Mouse (Mus musculus) cerebellum, adult 2 months (tissue): ENCODE data around the gene Ovca2. TPM values are rescaled to one million over a fixed set of nuclear protein-coding genes. Genes with fewer than 3 reads are reported as not detected.

Experiments
- DNase-seq, 2 experiments: peaks; one replicate each; pipeline ENCODE4 v3.0.0; 2021
- H3K27ac ChIP-seq: fragments of 200-500 bp; 2 replicates; pipeline ENCODE4 v1.5.1; 2012; ENCODE audit warnings: low read length, control low read depth, inconsistent platforms; ENCODE audit not compliant: insufficient read depth
- H3K27me3 ChIP-seq: fragments of 200-500 bp; 2 replicates; pipeline ENCODE4 v1.6.1; 2012; ENCODE audit warnings: inconsistent platforms, mild to moderate bottlenecking, low read length, moderate library complexity; ENCODE audit not compliant: control insufficient read depth, insufficient read depth
- H3K4me1 ChIP-seq: fragments of 200-500 bp; 2 replicates; pipeline ENCODE4 v1.6.1; 2011; ENCODE audit warnings: low read length; ENCODE audit not compliant: control insufficient read depth, insufficient read depth
- H3K4me3 ChIP-seq: fragments of 200-500 bp; replicated peaks from 2 replicates; pipeline ENCODE3; 2011; ENCODE audit warnings: mild to moderate bottlenecking, low read depth, low read length, control low read depth; ENCODE audit not compliant: insufficient read depth
- CTCF ChIP-seq: fragments of 200-500 bp; IDR thresholded peaks from 2 replicates; pipeline ENCODE4 v1.5.1; 2011; ENCODE audit warnings: low read depth, mild to moderate bottlenecking, control low read depth, low read length, moderate library complexity, borderline replicate concordance; ENCODE audit not compliant: insufficient read depth
- POLR2A ChIP-seq: fragments of 200-500 bp; IDR thresholded peaks from 2 replicates; pipeline ENCODE4 v1.6.1; 2011; ENCODE audit warnings: low read length, control low read depth, borderline replicate concordance; ENCODE audit not compliant: insufficient read depth
- WGBS: fragments of 180-500 bp; shearing (Covaris S2); methylation state at CpG from one replicate; pipeline ENCODE4 v1.1.7; 2018; 5-methylcytosine and 5-hydroxymethylcytosine counted together
- polyA plus RNA-seq: library from polyadenylated mRNA; depleted of rRNA; stranded (reverse); fragments of >200 nt; gene quantifications from 2 replicates; pipeline ENCODE4 v1.2.3, GENCODE M21; 2012; rRNA removed

The Ovca2 gene
- polyA plus RNA-seq, result 15.3 and 16.3 TPM in 2 replicates

- under 1% methylated on average over 33 of the region's 33 CpGs for WGBS
- TF ChIP-seq POLR2A, result peak; percentile 88
- peak; percentile 92 for TF ChIP-seq CTCF
- Histone ChIP-seq H3K27ac (peak within 1 kb of the TSS; percentile 54; the same call in 1 of the 2 replicates), H3K27me3 (no peaks in the 10 kb centered on the region), H3K4me3 (peak within 1 kb of the TSS; percentile 62), H3K4me1 (peaks cover 5% of the 10 kb centered on the region; the same call in 1 of the 2 replicates)
- DNase-seq, result peak; percentile 89 to 92
Measured at GRCm38 (mm10) chr11:75178672-75179208, at the start of gene Ovca2. Gene Ovca2, minus strand, starts transcription at chr11:75178835.

GRCm38 (mm10) chr11:75227632-75228031, 49.0 kb upstream of the Ovca2 start:
- H3K27ac ChIP-seq, result no peak overlapping the region
- WGBS, result 36% methylated on average over 3 of the region's 3 CpGs
- no peak for TF ChIP-seq POLR2A
- TF ChIP-seq CTCF, result no peak

GRCm38 (mm10) chr11:75224835-75225234, 46.2 kb upstream of the Ovca2 start:
- Histone ChIP-seq H3K27me3 (no peaks in the 10 kb centered on the region), H3K27ac (no peak overlapping the region), H3K4me1 (peaks cover 35% of the 10 kb centered on the region), H3K4me3 (no peak overlapping the region)
- TF ChIP-seq CTCF (no peak), POLR2A (no peak)
- WGBS, result 86% methylated on average over 4 of the region's 4 CpGs
- DNase-seq, result no peak

More at GRCm38 (mm10) chr11:75227632-75228031, 49.0 kb upstream of the Ovca2 start:
- H3K27me3 ChIP-seq, result no peaks in the 10 kb centered on the region
- H3K4me3 ChIP-seq, result no peak overlapping the region
- DNase-seq, result no peak
- peaks cover 44% of the 10 kb centered on the region for H3K4me1 ChIP-seq

GRCm38 (mm10) chr11:75224062-75224461, 45.4 kb upstream of the Ovca2 start:
- DNase-seq, result no peak
- TF ChIP-seq POLR2A (no peak), CTCF (no peak)
- no peaks in the 10 kb centered on the region for H3K27me3 ChIP-seq
- peaks cover 28% of the 10 kb centered on the region for H3K4me1 ChIP-seq
- no peak overlapping the region for H3K27ac ChIP-seq
- H3K4me3 ChIP-seq, result no peak overlapping the region
- 39% methylated on average over 12 of the region's 12 CpGs for WGBS

GRCm38 (mm10) chr11:75220517-75221145, 42.0 kb upstream of the Ovca2 start:
- no peak overlapping the region for H3K4me3 ChIP-seq
- no peak overlapping the region for H3K27ac ChIP-seq

GRCm38 (mm10) chr11:75220115-75220514, 41.5 kb upstream of the Ovca2 start:
- TF ChIP-seq POLR2A, result no peak
- TF ChIP-seq CTCF, result no peak
- Histone ChIP-seq H3K27me3 (no peaks in the 10 kb centered on the region), H3K27ac (no peak overlapping the region), H3K4me1 (peaks cover 20% of the 10 kb centered on the region), H3K4me3 (no peak overlapping the region)
- WGBS, result 26% methylated on average over 9 of the region's 9 CpGs
- DNase-seq, result peak in 1 of 2 experiments; percentile 52

More at GRCm38 (mm10) chr11:75220517-75221145, 42.0 kb upstream of the Ovca2 start:
- no peak for DNase-seq
- TF ChIP-seq POLR2A (no peak), CTCF (no peak)
- Histone ChIP-seq H3K4me1 (peaks cover 16% of the 10 kb centered on the region), H3K27me3 (no peaks in the 10 kb centered on the region)
- 48% methylated on average over 6 of the region's 6 CpGs for WGBS

GRCm38 (mm10) chr11:75214081-75214950, 35.7 kb upstream of the Ovca2 start:
- TF ChIP-seq CTCF (no peak), POLR2A (no peak)
- DNase-seq, result peak in 1 of 2 experiments; percentile 40
- WGBS, result 23% methylated on average over 12 of the region's 13 CpGs
- peak overlapping the region; percentile 45 for H3K4me3 ChIP-seq
- 0 out of 2 replicates have a peak overlapping the region, but pooled peaks have one; percentile 52 for H3K27ac ChIP-seq
- H3K27me3 ChIP-seq, result no peaks in the 10 kb centered on the region
- H3K4me1 ChIP-seq, result peaks cover 50% of the 10 kb centered on the region
